Mouse (Mus musculus): ENCODE data around the gene Ublcp1. TPM values are rescaled to one million over a fixed set of nuclear protein-coding genes. Genes with fewer than 3 reads are reported as not detected.

Ublcp1 gene
- polyA plus RNA-seq, 1 experiment from 2014 or later, result 54.1 TPM

DNA sequence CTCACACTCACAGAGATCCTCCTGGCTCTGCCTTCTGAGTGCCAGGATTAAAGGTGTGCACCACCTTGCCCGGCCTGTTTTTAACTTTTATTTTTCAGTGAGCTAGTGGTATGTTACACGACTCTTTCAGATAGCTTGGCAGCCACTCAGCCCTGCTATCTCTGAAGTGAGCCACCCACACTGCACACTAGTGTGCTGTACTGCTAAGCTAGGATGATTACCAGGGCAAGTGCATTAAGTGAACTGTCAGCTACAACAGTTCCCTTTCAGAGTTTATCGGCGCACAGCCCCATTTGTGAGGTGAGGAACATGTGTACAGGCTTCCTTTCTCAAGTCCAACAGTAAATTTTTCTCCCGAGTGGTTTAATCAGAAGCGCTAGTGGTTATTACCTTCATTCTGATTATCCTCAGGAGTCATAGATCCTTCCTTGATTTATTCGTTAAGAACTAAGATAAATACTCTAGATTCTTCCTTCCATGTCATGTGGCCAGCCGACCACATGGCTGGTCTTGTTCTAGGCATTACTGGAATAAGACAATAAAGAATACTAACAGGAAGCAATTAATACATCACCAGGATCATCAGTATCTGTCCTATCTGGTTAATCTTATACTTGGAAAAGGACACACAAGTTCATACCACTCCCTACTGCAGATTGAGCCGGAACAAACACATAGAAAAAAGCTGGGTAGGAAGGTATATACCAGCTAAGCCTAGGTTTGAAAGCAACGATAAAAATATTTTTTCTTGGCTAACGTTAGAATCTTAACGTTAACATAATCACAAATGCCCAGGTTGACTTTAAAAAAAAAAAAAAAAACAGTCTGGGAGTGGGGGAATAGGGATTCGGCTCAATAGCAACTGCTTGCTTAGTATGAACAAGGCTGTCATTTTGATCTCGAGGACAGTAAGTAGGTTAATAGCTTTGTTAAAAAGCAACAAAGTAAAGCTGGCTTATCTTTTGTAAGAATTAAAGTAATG, 42.0 kb upstream of the Ublcp1 start:
- peak; percentile 85 for ATAC-seq (replicated peaks; ENCODE audit: low FRiP score)
- WGBS, result 47% methylated on average over 14 of the region's 14 CpGs
- peak overlapping the region; percentile 32 for H3K4me2 ChIP-seq
- H3K4me3 ChIP-seq (ENCODE audit: low read depth, low read length), result no peak overlapping the region
- no peaks in the 10 kb centered on the region for H3K27me3 ChIP-seq (replicated peaks; ENCODE audit: control insufficient read depth, insufficient read depth, low read length)
- H3K4me1 ChIP-seq (replicated peaks; ENCODE audit: control insufficient read depth, insufficient read depth, low read length), result peaks cover 45% of the 10 kb centered on the region
- no peak for DNase-seq (ENCODE audit: low spot score)
- H3K9ac ChIP-seq (ENCODE audit: low read depth, low read length), result peak overlapping the region; percentile 31; the same call in 1 of the 2 replicates
- no peaks in the 10 kb centered on the region for H3K9me3 ChIP-seq (ENCODE audit: control insufficient read depth, low read length)
- H3K36me3 ChIP-seq (ENCODE audit: control insufficient read depth, insufficient read depth, low read length), result no peaks in the 10 kb centered on the region
- peak overlapping the region; percentile 90 for H3K27ac ChIP-seq (ENCODE audit: low read depth, low read length)

DNA sequence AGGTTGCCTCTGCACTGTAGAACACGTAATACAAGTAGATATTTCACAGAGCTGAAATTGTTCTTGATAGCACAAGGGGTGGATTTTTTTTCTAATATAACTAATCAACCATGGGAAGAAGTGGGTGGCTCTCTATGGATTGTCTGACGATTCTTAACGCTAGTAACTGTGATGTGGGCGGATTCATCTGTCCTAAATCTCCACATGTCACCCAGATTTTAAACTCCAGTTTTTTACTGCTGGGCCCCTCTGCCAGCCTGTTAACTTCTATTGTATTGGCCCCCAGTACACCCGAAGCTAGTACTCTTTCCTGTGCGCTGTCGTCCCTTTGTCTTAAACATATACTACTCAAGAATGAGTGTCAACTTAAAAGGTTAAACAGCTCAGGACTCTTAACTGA, 40.1 kb upstream of the Ublcp1 start:
- no peaks in the 10 kb centered on the region for H3K9me3 ChIP-seq (ENCODE audit: control insufficient read depth, low read length)
- no peaks in the 10 kb centered on the region for H3K27me3 ChIP-seq (replicated peaks; ENCODE audit: control insufficient read depth, insufficient read depth, low read length)
- peak overlapping the region; percentile 90 for H3K27ac ChIP-seq (ENCODE audit: low read depth, low read length)
- no peak for DNase-seq (ENCODE audit: low spot score)
- 73% methylated on average over 7 of the region's 7 CpGs for WGBS
- no peak overlapping the region for H3K9ac ChIP-seq (ENCODE audit: low read depth, low read length)
- no peaks in the 10 kb centered on the region for H3K36me3 ChIP-seq (ENCODE audit: control insufficient read depth, insufficient read depth, low read length)
- no peak for ATAC-seq (replicated peaks; ENCODE audit: low FRiP score)
- peaks cover 41% of the 10 kb centered on the region for H3K4me1 ChIP-seq (replicated peaks; ENCODE audit: control insufficient read depth, insufficient read depth, low read length)
- H3K4me3 ChIP-seq (ENCODE audit: low read depth, low read length), result no peak overlapping the region
- peak overlapping the region; percentile 50; the same call in 1 of the 2 replicates for H3K4me2 ChIP-seq

DNA sequence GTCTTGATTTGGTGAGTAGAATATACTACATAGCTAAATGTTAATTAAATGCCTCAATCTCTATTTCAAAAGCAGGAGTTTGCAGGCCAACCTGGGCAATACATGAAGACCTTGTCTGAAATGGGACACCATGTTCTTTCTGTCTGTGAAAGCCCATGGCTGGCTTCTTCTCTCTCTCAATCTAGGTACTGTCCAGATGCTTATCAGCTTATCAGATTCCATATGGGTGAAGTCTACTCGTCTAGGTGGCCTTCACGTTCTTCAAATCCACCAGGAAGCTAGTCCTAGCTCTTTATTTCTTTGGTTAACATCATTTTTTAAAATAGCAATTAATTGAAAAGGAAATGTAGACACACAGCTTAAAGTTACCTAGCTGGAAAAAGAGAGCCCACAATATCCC, 39.6 kb upstream of the Ublcp1 start:
- H3K27ac ChIP-seq (ENCODE audit: low read depth, low read length), result peak overlapping the region; percentile 90
- no peaks in the 10 kb centered on the region for H3K36me3 ChIP-seq (ENCODE audit: control insufficient read depth, insufficient read depth, low read length)
- no peak for ATAC-seq (replicated peaks; ENCODE audit: low FRiP score)
- no peak overlapping the region for H3K9ac ChIP-seq (ENCODE audit: low read depth, low read length)
- no peak for DNase-seq (ENCODE audit: low spot score)
- peaks cover 41% of the 10 kb centered on the region for H3K4me1 ChIP-seq (replicated peaks; ENCODE audit: control insufficient read depth, insufficient read depth, low read length)
- WGBS, result 64% methylated on average over 2 of the region's 2 CpGs
- H3K9me3 ChIP-seq (ENCODE audit: control insufficient read depth, low read length), result no peaks in the 10 kb centered on the region
- no peak overlapping the region for H3K4me3 ChIP-seq (ENCODE audit: low read depth, low read length)
- H3K4me2 ChIP-seq, result peak overlapping the region; percentile 50
- H3K27me3 ChIP-seq (replicated peaks; ENCODE audit: control insufficient read depth, insufficient read depth, low read length), result no peaks in the 10 kb centered on the region

DNA sequence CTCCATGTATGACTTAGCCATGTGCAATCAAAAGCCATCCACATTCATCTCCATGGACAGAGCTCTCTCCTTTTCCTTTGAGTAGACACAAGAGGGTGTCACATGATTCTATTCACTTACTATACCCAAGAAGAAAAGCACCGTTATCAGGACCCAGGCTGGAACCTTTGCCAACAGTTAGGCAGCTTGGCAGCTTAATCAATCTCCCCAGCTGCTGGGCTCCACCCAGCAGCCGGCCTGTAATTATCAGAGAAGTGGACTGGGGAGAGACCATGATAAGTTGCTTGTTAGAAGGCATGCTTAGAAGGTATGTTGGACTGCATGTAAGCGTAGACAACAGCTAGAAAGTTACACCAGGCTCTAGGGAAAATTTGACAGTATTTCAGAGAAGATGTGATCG, 38.6 kb upstream of the Ublcp1 start:
- Histone ChIP-seq H3K27ac (ENCODE audit: low read depth, low read length) (peak overlapping the region; percentile 90), H3K27me3 (replicated peaks; ENCODE audit: control insufficient read depth, insufficient read depth, low read length) (no peaks in the 10 kb centered on the region), H3K4me1 (replicated peaks; ENCODE audit: control insufficient read depth, insufficient read depth, low read length) (peaks cover 37% of the 10 kb centered on the region), H3K9ac (ENCODE audit: low read depth, low read length) (peak overlapping the region; percentile 12; the same call in 1 of the 2 replicates), H3K4me2 (peak overlapping the region; percentile 50), H3K9me3 (ENCODE audit: control insufficient read depth, low read length) (no peaks in the 10 kb centered on the region), H3K4me3 (ENCODE audit: low read depth, low read length) (no peak overlapping the region), H3K36me3 (ENCODE audit: control insufficient read depth, insufficient read depth, low read length) (no peaks in the 10 kb centered on the region)
- DNase-seq (ENCODE audit: low spot score), result peak; percentile 57
- peak; percentile 88 for ATAC-seq (replicated peaks; ENCODE audit: low FRiP score)
- 31% methylated on average over 4 of the region's 4 CpGs for WGBS

DNA sequence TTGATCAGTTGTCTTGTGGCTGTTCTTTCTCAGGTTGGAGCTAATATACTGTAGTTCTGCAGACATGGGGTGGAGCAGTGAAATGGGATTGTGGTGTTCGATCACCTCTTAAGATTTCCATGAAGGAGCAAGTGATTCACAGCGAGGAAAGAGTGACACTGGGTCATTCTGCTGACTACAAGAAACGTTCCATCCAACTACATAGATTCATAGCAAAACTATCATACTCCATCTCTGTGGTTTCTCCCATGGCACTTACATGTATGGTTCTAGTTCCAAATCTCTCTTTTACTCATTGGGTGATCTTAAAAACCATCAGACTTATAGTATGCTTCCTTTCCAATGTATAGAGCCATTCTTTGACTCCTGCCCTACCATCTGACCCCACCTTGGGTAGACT, 34.5 kb upstream of the Ublcp1 start:
- Histone ChIP-seq H3K9me3 (ENCODE audit: control insufficient read depth, low read length) (no peaks in the 10 kb centered on the region), H3K27me3 (replicated peaks; ENCODE audit: control insufficient read depth, insufficient read depth, low read length) (no peaks in the 10 kb centered on the region), H3K27ac (ENCODE audit: low read depth, low read length) (no peak overlapping the region), H3K4me1 (replicated peaks; ENCODE audit: control insufficient read depth, insufficient read depth, low read length) (peaks cover 7% of the 10 kb centered on the region), H3K9ac (ENCODE audit: low read depth, low read length) (no peak overlapping the region), H3K4me2 (no peak overlapping the region), H3K4me3 (ENCODE audit: low read depth, low read length) (no peak overlapping the region), H3K36me3 (ENCODE audit: control insufficient read depth, insufficient read depth, low read length) (no peaks in the 10 kb centered on the region)
- WGBS, result 84% methylated on average over 3 of the region's 3 CpGs
- no peak for DNase-seq (ENCODE audit: low spot score)
- ATAC-seq (replicated peaks; ENCODE audit: low FRiP score), result no peak

DNA sequence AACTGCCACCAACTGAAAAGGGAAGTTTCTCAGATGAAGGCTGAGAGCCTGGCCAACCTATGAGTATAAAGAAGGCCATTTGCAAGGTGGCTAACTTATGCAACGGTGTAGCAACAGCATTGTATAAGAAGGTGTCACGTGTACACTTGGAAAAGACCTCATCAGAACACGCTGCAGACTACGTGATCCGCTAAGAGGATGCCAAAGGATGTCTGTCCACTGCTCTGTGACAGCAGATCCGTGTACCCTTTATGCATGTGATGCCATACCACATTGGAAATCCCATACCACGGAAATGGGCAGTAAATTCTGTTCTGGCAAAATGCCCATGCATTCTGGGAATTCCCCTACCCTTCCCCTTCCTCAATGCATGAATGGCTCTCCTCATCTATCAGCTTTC, 33.8 kb upstream of the Ublcp1 start:
- Histone ChIP-seq H3K36me3 (ENCODE audit: control insufficient read depth, insufficient read depth, low read length) (no peaks in the 10 kb centered on the region), H3K27me3 (replicated peaks; ENCODE audit: control insufficient read depth, insufficient read depth, low read length) (no peaks in the 10 kb centered on the region), H3K4me2 (no peak overlapping the region), H3K4me3 (ENCODE audit: low read depth, low read length) (no peak overlapping the region), H3K9me3 (ENCODE audit: control insufficient read depth, low read length) (no peaks in the 10 kb centered on the region), H3K27ac (ENCODE audit: low read depth, low read length) (no peak overlapping the region), H3K9ac (ENCODE audit: low read depth, low read length) (no peak overlapping the region), H3K4me1 (replicated peaks; ENCODE audit: control insufficient read depth, insufficient read depth, low read length) (peaks cover 4% of the 10 kb centered on the region)
- 89% methylated on average over 7 of the region's 7 CpGs for WGBS
- ATAC-seq (replicated peaks; ENCODE audit: low FRiP score), result no peak
- DNase-seq (ENCODE audit: low spot score), result no peak

DNA sequence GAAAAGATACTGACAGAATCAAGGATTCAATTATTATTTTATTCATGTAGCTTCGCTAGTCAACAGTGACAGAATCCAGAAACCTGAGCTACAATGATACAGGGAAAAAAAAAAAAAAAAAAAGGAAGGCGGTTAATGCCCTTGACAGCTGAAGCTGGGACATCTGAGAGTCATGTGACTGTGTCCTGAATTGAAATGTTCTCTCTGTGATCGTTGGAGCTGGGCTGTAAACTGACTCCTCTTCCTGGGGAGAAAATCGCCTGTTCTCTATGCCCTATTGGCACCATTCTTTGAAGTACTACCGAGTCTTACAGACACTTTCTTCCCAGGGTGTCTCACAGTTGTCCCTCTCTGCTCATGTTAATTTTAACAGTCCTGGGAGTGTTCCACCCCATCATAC, 32.6 kb upstream of the Ublcp1 start:
- H3K4me2 ChIP-seq, result no peak overlapping the region
- no peak overlapping the region for H3K4me3 ChIP-seq (ENCODE audit: low read depth, low read length)
- no peak overlapping the region for H3K27ac ChIP-seq (ENCODE audit: low read depth, low read length)
- H3K9ac ChIP-seq (ENCODE audit: low read depth, low read length), result no peak overlapping the region
- no peaks in the 10 kb centered on the region for H3K27me3 ChIP-seq (replicated peaks; ENCODE audit: control insufficient read depth, insufficient read depth, low read length)
- peaks cover 12% of the 10 kb centered on the region for H3K4me1 ChIP-seq (replicated peaks; ENCODE audit: control insufficient read depth, insufficient read depth, low read length)
- ATAC-seq (replicated peaks; ENCODE audit: low FRiP score) (no peak), DNase-seq (ENCODE audit: low spot score) (no peak)
- H3K36me3 ChIP-seq (ENCODE audit: control insufficient read depth, insufficient read depth, low read length), result no peaks in the 10 kb centered on the region
- WGBS, result 64% methylated on average over 5 of the region's 5 CpGs
- no peaks in the 10 kb centered on the region for H3K9me3 ChIP-seq (ENCODE audit: control insufficient read depth, low read length)

DNA sequence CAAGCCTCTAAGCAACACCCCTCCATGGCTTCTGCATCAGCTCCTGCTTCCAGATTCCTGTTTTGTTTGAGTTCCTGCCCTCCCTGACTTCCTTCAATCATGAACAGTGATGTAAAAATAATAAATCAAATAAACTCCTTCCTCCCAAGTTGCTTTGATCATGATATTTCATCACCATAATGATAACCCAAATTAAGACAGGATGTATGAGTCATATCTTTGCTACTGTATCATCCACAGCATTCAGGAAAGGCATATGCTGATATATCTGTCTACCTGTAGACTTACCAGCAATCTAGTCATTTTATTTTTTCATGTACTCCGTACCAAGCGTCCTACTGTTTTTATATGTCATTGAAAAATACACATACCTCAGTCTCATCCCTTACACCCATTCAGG, 31.2 kb upstream of the Ublcp1 start:
- ATAC-seq (replicated peaks; ENCODE audit: low FRiP score) (no peak), DNase-seq (ENCODE audit: low spot score) (no peak)
- Histone ChIP-seq H3K27ac (ENCODE audit: low read depth, low read length) (no peak overlapping the region), H3K27me3 (replicated peaks; ENCODE audit: control insufficient read depth, insufficient read depth, low read length) (no peaks in the 10 kb centered on the region), H3K36me3 (ENCODE audit: control insufficient read depth, insufficient read depth, low read length) (no peaks in the 10 kb centered on the region), H3K4me3 (ENCODE audit: low read depth, low read length) (no peak overlapping the region), H3K9me3 (ENCODE audit: control insufficient read depth, low read length) (no peaks in the 10 kb centered on the region), H3K4me2 (no peak overlapping the region), H3K4me1 (replicated peaks; ENCODE audit: control insufficient read depth, insufficient read depth, low read length) (peaks cover 9% of the 10 kb centered on the region), H3K9ac (ENCODE audit: low read depth, low read length) (no peak overlapping the region)
- WGBS, result 90% methylated on average over 2 of the region's 2 CpGs

DNA sequence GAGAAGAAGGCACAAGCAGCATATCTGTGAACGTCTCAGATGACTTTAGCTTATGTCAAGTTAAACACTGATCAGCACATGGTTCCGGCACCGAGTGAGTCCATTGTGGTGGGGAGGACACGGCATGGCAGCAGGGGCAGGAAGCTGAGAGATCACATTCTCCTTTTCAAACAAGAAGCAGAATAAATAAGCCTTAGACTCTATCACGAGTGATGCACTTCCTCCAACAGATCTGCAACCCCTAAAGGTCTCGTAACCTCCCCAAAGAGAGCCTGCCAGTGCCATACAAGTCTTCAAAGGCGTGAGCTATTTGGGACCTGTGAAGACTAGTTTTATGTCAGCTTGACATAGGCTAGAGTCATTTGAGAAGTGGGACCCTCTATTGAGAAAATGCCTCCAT, 30.7 kb upstream of the Ublcp1 start:
- no peaks in the 10 kb centered on the region for H3K9me3 ChIP-seq (ENCODE audit: control insufficient read depth, low read length)
- H3K4me2 ChIP-seq, result no peak overlapping the region
- WGBS, result 68% methylated on average over 7 of the region's 7 CpGs
- ATAC-seq (replicated peaks; ENCODE audit: low FRiP score) (no peak), DNase-seq (ENCODE audit: low spot score) (no peak)
- no peak overlapping the region for H3K9ac ChIP-seq (ENCODE audit: low read depth, low read length)
- H3K4me1 ChIP-seq (replicated peaks; ENCODE audit: control insufficient read depth, insufficient read depth, low read length), result peaks cover 9% of the 10 kb centered on the region
- H3K27me3 ChIP-seq (replicated peaks; ENCODE audit: control insufficient read depth, insufficient read depth, low read length), result no peaks in the 10 kb centered on the region
- H3K36me3 ChIP-seq (ENCODE audit: control insufficient read depth, insufficient read depth, low read length), result no peaks in the 10 kb centered on the region
- H3K4me3 ChIP-seq (ENCODE audit: low read depth, low read length), result no peak overlapping the region
- H3K27ac ChIP-seq (ENCODE audit: low read depth, low read length), result no peak overlapping the region

Measured in liver, embryonic 11.5 days (tissue).